Mouse (Mus musculus): ENCODE data around the gene Bst2.

GRCm38 (mm10) chr8:71575020-71575419 is 37.8 kb upstream of the Bst2 start:
- no peak for TF ChIP-seq GATA1 (IDR thresholded peaks at IDR 0.05; ENCODE audit: borderline replicate concordance, low read length)
- TF ChIP-seq FLI1 (IDR thresholded peaks at IDR 0.05; ENCODE audit: low read length) = no peak

Data from megakaryocyte, embryonic 14.5 days (primary cell).